Mouse (Mus musculus) monocyte, adult 5-6 weeks (primary cell): ENCODE results near the gene Gpx3. TPM values are rescaled to one million over a fixed set of nuclear protein-coding genes. Genes with fewer than 3 reads are reported as not detected.
"Not testable (repeated sequence)": the region's sequence is repeated elsewhere in the genome, so short reads cannot be mapped to it uniquely, and the experiment has no call there.

Source experiments
- ATAC-seq: fragments of 153-309, 156-312 bp; replicated peaks from 2 replicates; pipeline ENCODE4 v1.8.0; 2017; ENCODE audit warnings: mild to moderate bottlenecking; ENCODE audit not compliant: low TSS enrichment, insufficient number of reproducible peaks, severe bottlenecking, poor library complexity, low FRiP score
- total RNA-seq: library from RNA; stranded (forward); fragments of 200-1000, 200-491, 200-594 nt; gene quantifications from 3 replicates; pipeline ENCODE4 v1.2.3, GENCODE M21; 2017

Gene Gpx3
- total RNA-seq, 1 experiment from 2014 or later = not detected

DNA sequence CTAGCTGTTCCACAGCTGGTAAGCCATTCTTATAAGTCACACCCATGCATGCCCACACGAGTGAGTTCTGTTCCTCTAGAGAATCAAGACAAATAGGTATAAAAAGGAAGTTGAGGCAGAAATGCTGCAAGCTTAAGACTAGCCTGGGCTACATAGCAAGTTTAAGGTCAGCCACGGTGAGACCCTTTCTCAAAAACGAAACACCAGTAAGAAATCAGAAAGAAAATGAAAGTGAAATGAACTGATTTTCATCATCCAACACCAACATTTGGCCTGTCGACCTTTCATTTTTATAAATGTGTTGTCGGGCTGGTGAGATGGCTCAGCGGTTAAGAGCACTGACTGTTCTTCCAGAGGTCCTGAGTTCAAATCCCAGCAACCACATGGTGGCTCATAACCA is 23.4 kb upstream of the Gpx3 start:
- no peak for ATAC-seq

DNA sequence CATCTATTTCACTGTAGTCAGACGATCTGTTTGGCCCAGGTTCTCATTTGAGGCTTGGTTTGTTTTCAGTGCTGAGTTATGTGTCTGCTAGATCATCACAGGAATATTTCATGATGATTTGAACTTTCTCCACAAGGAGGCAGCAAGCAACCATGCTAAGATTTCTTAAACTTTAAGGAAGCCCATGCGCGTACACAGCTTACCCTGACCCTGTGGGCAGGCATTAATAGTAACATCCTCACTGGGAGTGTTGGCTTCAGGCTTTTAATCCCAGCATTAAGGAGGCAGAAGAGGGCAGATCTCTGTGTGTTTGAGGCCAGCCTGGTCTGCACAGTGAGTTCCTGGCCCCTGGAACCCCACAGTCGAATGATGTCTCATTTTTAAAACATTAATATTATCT is 22.8 kb upstream of the Gpx3 start:
- ATAC-seq = peak; percentile 87

- no peak for ATAC-seq
These were observed 22.3 kb upstream of the Gpx3 start for GRCm38 (mm10) chr11:54879922-54880321.

DNA sequence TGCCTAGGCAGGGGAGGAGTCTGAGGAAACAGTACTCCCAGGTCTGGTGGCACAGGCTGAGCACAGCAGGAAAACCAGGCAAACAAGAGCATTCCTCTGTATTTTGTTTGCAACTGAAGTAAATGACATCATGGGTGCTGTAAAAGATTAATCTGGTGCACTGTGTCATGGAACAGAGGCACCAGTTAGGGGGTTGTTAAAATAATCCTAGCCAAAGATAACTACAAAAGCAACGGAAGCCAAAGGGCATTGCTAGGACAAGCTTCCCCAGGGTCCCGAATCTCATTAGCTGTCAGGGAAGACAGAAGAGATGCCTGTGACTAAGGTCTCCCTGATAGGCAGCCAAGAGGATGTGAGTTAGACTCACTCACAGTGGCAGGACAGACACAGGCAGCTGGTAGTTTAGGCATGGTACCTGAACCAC is 21.2 kb upstream of the Gpx3 start:
- no peak for ATAC-seq

GRCm38 (mm10) chr11:54882671-54883070 is 19.6 kb upstream of the Gpx3 start:
- no peak for ATAC-seq

- ATAC-seq = peak; percentile 52
These were observed 17.9 kb upstream of the Gpx3 start for GRCm38 (mm10) chr11:54884197-54884828.

- ATAC-seq = peak; percentile 60
These were observed 17.3 kb upstream of the Gpx3 start for GRCm38 (mm10) chr11:54884937-54885336.

DNA sequence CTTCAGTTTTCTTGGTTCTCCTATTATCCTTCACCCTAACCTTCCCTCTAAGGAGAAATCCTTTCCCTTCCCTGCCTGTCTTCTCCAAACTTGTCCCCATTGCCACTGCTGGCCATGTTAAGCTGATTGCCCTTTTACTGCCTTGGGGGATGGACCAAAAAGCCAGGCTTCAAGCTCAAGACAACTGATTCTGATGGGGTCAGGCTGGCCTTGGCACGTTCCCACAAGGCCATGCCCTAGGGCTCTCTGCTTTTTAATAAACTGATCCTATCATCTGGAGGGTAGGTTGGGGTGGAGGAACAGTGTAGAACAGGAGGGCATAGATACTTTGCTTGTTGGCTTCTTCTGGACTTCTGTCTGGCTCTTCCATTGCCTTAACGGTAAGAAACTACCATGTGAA is 16.8 kb upstream of the Gpx3 start:
- no peak for ATAC-seq

GRCm38 (mm10) chr11:54887927-54888326 is 14.3 kb upstream of the Gpx3 start:
- no peak for ATAC-seq

DNA sequence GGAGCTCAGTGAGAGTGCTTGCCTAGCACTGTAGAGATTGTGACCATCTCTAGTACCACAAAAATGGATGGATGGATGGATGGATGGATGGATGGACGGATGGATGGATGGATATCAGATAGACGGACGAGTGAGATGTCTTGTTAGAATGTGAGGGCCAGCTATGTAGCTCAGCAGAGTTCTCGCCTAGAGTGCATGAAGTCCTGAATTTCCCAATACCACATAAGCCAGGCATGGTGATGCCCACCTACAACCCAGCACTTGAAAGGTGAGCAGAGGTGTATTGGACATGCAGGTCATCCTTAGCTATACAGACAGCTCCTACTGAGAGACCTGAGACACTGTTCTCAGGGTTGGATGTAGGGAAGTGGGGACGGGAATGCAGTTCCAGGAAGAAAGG is 10.9 kb upstream of the Gpx3 start:
- no peak for ATAC-seq

GRCm38 (mm10) chr11:54892091-54892490 is 10.2 kb upstream of the Gpx3 start:
- ATAC-seq = no peak

GRCm38 (mm10) chr11:54894589-54894988 is 7.7 kb upstream of the Gpx3 start:
- no peak for ATAC-seq

- ATAC-seq = not testable (repeated sequence)
These were observed 5.6 kb upstream of the Gpx3 start for GRCm38 (mm10) chr11:54896646-54897045.

GRCm38 (mm10) chr11:54897470-54897869 is 4.8 kb upstream of the Gpx3 start:
- no peak for ATAC-seq

DNA sequence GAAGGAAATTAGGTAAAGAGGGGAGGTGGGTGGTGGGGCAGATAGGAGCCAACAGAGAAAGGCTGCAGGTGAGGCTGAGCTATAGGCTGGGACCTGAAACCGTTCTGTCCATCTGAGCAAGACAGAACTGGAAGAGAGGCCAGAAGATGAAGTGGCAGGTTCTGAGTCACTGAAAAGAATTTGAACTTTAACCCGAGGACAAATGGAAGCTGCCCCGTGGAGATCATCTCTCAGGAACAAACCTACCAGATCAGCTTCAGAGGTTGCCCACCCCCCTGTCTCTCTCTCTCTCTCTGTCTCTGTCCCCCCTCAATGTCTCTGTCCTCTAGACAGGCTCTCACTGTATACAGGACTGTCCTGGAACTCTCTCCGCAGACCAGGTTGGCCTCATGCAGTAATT is 2.6 kb upstream of the Gpx3 start:
- no peak for ATAC-seq

- ATAC-seq = no peak
These were observed 1.1 kb downstream of the Gpx3 start for GRCm38 (mm10) chr11:54903339-54903738.

DNA sequence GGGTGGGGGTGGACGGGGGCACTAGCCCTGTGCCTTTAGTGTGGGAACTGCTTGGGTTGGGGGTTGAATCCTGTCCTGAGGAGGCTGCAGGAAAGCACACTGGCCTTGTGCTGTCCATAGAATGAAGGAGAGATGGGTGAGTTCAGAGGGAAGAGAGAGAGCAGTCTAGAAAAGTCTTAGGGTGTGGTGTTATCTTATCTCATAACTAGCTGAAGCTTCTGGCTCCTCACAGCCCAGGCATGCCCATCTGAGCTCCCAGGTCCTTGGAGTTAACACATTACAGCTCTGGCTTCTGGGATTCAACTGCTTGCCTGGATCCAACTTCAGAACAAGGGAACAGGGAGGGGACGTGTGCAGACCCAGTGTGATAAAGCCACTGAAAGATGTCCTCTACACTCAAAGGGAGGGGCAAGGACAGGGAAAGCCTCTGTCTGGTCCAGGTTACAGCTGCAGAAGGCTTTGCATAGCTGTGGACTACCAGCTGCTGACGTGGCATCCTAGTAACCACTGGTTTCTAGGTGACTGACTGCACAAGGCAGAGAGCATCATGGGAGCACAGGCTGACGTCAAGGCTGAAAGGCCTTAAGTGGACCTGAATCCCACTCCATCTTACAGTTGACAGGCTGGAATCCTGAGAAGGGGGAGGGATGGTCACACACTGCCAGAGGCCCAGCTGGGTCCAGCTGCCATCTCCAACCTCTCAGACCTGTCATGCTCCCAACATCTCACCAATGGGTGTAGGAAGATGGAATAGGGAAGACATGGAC is 1.9 kb downstream of the Gpx3 start:
- ATAC-seq = no peak

DNA sequence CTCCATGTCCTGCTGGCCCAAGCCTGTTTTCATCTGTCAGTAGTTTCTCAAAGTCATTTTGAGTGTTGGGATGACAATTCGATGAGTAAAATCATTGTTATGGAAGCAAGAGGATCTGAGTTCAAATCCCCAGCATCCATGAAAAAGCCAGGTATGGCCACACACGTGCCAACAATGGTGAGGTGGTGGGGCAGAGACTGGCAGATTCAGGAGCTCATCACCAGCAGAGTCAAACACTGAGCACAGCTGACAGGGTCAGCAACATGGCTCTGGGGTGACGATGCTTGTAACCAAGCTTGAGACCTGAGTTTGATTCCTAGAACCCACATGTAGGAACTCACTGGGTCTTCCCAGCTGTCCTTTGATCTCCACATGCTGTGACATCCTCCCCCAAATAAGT is 2.8 kb downstream of the Gpx3 start:
- no peak for ATAC-seq

DNA sequence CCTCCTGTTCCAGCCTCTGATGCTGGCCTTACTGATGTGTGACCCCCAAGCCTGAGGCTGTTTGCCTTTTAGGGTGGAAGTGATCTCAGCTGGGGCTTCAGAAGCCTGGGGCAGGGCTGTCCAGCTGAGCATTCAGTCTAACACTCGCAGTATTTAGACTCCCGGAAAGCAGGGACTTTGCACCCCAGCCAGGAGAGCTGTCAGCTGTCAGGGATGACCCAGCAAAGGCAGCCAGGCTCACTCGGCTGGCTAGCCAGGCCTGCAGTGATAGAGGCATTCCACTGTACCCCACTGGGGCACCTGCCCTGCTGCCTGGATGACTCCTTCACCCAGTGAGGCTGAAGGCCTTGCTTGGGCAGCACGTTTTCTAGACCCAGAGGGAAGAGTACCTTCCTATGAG is 3.7 kb downstream of the Gpx3 start:
- no peak for ATAC-seq

DNA sequence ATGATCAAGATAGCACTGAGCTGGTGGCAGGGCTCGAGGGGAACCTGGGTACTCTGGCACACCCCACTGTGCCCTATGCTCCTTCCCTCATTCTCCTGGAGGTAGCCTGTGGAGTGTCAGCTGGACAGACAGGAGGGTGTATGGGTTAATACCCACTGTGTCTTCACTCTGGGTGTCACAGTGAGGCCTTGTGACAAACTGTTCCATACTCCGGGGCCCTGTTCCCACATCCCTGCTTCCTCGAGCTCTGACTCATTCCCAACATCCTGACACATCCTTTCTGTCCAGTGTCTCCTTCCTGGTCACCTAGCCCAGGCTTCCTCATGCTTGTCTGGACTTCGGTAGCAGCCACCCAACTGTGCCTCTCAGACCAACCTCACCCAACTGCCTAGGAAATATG is 4.2 kb downstream of the Gpx3 start:
- no peak for ATAC-seq
